Mouse (Mus musculus): ENCODE measurements around the gene Mdfi. TPM values are rescaled to one million over a fixed set of nuclear protein-coding genes. Genes with fewer than 3 reads are reported as not detected.

The Mdfi gene
- polyA plus RNA-seq (2012; rRNA removed; ENCODE audit: low replicate concordance): 30.1 and 64.7 TPM in 2 replicates

GRCm38 (mm10) chr17:47834482-47834767 is at the start of gene Mdfi:
TSS of gene Mdfi (minus strand) at chr17:47834691.

Other genes starting within 250 kb of the Mdfi start
- gene Bysl, start 223.2 kb downstream of the Mdfi start, polyA plus RNA-seq (2012; rRNA removed; ENCODE audit: low replicate concordance): 8.7 and 11.1 TPM in 2 replicates
- gene Med20, start 223.1 kb downstream of the Mdfi start, polyA plus RNA-seq (2012; rRNA removed; ENCODE audit: low replicate concordance): 20.8 and 39.5 TPM in 2 replicates
- gene Gm20517, start 223.1 kb downstream of the Mdfi start, polyA plus RNA-seq (2012; rRNA removed; ENCODE audit: low replicate concordance): 1.0 and 1.2 TPM in 2 replicates
- 6.2 and 6.9 TPM in 2 replicates for gene Usp49, start 204.0 kb downstream of the Mdfi start, polyA plus RNA-seq (2012; rRNA removed; ENCODE audit: low replicate concordance)
- gene Tomm6, start 146.3 kb downstream of the Mdfi start, polyA plus RNA-seq (2012; rRNA removed; ENCODE audit: low replicate concordance): 114 and 120 TPM in 2 replicates
- gene Frs3, start 145.7 kb downstream of the Mdfi start, polyA plus RNA-seq (2012; rRNA removed; ENCODE audit: low replicate concordance): 15.2 and 18.4 TPM in 2 replicates
- gene Gm21981, start 140.2 kb downstream of the Mdfi start, polyA plus RNA-seq (2012; rRNA removed; ENCODE audit: low replicate concordance): 0.98 and 1.2 TPM in 2 replicates
- gene Prickle4, start 140.0 kb downstream of the Mdfi start, polyA plus RNA-seq (2012; rRNA removed; ENCODE audit: low replicate concordance): 5.1 and 8.2 TPM in 2 replicates
- gene Pgc, start 107.8 kb downstream of the Mdfi start, polyA plus RNA-seq (2012; rRNA removed; ENCODE audit: low replicate concordance): 0.75 and 0.88 TPM in 2 replicates
- gene Tfeb, start 97.7 kb downstream of the Mdfi start, polyA plus RNA-seq (2012; rRNA removed; ENCODE audit: low replicate concordance): 55.1 and 72.0 TPM in 2 replicates
- 53.5 and 160 TPM in 2 replicates for gene Foxp4, start 90.0 kb upstream of the Mdfi start, polyA plus RNA-seq (2012; rRNA removed; ENCODE audit: low replicate concordance)
- gene 1700122O11Rik, start 203.6 kb upstream of the Mdfi start, polyA plus RNA-seq (2012; rRNA removed; ENCODE audit: low replicate concordance): not detected in 2 replicates